In the genomic region with DNA sequence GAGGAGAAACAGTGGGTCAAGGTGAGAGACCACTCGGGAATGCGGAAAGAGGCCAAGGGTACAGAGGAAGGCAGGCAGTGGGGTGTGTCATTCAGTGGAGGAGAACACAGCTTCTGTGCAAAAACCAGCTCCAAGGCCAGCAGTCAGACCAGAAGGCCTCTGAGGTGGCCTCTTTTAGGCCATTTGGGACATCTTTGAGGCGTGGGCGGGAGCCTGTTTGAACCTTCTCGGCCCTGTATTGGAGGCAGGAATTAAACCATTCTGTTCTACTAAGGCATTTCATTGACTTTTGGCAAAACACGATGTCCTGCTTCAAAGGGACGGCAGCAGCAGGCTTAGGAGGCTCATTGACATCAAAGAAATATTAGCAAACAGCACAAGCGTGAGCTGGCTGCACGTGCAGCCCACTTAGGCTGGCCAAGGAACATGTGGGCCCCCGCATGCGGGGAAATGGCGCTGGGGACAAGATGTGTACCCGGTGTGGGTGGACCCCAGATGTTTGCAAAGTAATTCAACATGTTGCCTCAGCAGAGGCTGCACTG, we compare ENCODE assay signal across 10 mouse cellular contexts.
A peak's percentile ranks its signal among the peaks of the same experiment; 100 is the strongest.
DNase-seq lines count a peak whose midpoint lies in the region; ATAC-seq and TF ChIP-seq lines count a peak whose summit lies in the region.
"Had no signal": no experiment of that assay in that cellular context is flagged by ENCODE, and none has a peak within 500 bp of the region (broad histone marks: within the 10 kb centered on the region; RNA-seq: fewer than 3 reads in every experiment).

No protein-coding gene starts in this region.

- intact Hi-C loops in heart, postnatal 25 days (cut with DNase I) = no loop called here

- H3K9ac ChIP-seq in kidney, postnatal 0 days (ENCODE audit: low read depth, low read length) = no peak overlapping the region
- H3K9ac ChIP-seq in lung, embryonic 16.5 days (ENCODE audit: low read length) = 0 out of 2 replicates have a peak overlapping the region, but pooled peaks have one; percentile 36
- H3K9ac ChIP-seq: neural tube, embryonic 13.5 days had no signal

- no peaks in the 10 kb centered on the region for H3K9me3 ChIP-seq in kidney, postnatal 0 days (replicated peaks; ENCODE audit: low read length)
- H3K9me3 ChIP-seq in lung, embryonic 16.5 days (ENCODE audit: control insufficient read depth, low read length) = no peaks in the 10 kb centered on the region
- H3K9me3 ChIP-seq: neural tube, embryonic 13.5 days had no signal

- no peak overlapping the region for H3K4me3 ChIP-seq in kidney, postnatal 0 days (replicated peaks; ENCODE audit: low read depth, low read length)
- no peak overlapping the region for H3K4me3 ChIP-seq in lung, embryonic 16.5 days (ENCODE audit: low read length)
- H3K4me3 ChIP-seq in layer of hippocampus, adult 2 months = no peak overlapping the region
- H3K4me3 ChIP-seq: neural tube, embryonic 13.5 days had no signal

- H3K4me1 ChIP-seq in kidney, postnatal 0 days (replicated peaks; ENCODE audit: insufficient read depth, low read length) = peaks cover 9% of the 10 kb centered on the region; the same call in 1 of the 2 replicates
- peaks cover 29% of the 10 kb centered on the region for H3K4me1 ChIP-seq in lung, embryonic 16.5 days (replicated peaks; ENCODE audit: control insufficient read depth, insufficient read depth, low read length)

- DNase-seq in adrenal gland, adult 8-10 months = peak; percentile 61
- peak; percentile 56 for DNase-seq in adrenal gland, postnatal 14 days
- DNase-seq in kidney, postnatal 0 days (ENCODE audit: low spot score) = peak; percentile 41
- DNase-seq in layer of hippocampus, adult 2 months (ENCODE audit: low spot score in 2 of 2) = no peak
- DNase-seq in left cerebral cortex, adult 11 months (ENCODE audit: low spot score) = no peak
- DNase-seq in heart, postnatal 25 days (ENCODE audit: low spot score) = no peak
- DNase-seq: heart, postnatal 14 days; right cerebral cortex, postnatal 4 days had no signal

- no peaks in the 10 kb centered on the region for H3K36me3 ChIP-seq in kidney, postnatal 0 days (ENCODE audit: insufficient read depth, low read length)
- no peaks in the 10 kb centered on the region for H3K36me3 ChIP-seq in lung, embryonic 16.5 days (ENCODE audit: control insufficient read depth, insufficient read depth, low read length)
- H3K36me3 ChIP-seq: neural tube, embryonic 13.5 days had no signal

- WGBS in kidney, postnatal 0 days = 49% methylated on average over 13 of the region's 13 CpGs
- 39% methylated on average over 13 of the region's 13 CpGs for WGBS in lung, embryonic 16.5 days

- no peak overlapping the region for H3K4me2 ChIP-seq in kidney, postnatal 0 days (ENCODE audit: low read length)
- no peak overlapping the region for H3K4me2 ChIP-seq in lung, embryonic 16.5 days (ENCODE audit: low read depth, low read length)
- H3K4me2 ChIP-seq: neural tube, embryonic 13.5 days had no signal

- no peaks in the 10 kb centered on the region for H3K27me3 ChIP-seq in kidney, postnatal 0 days (ENCODE audit: insufficient read depth, low read length)
- H3K27me3 ChIP-seq in lung, embryonic 16.5 days (ENCODE audit: control insufficient read depth, insufficient read depth, low read depth, low read length) = no peaks in the 10 kb centered on the region

- peak; percentile 62 for ATAC-seq in kidney, postnatal 0 days (replicated peaks; ENCODE audit: low FRiP score, low read depth)
- peak; percentile 75 for ATAC-seq in lung, embryonic 16.5 days (ENCODE audit: low read depth)

- peak overlapping the region; percentile 43 for H3K27ac ChIP-seq in kidney, postnatal 0 days
- H3K27ac ChIP-seq in lung, embryonic 16.5 days (ENCODE audit: low read length) = peak overlapping the region; percentile 88
- no peak overlapping the region for H3K27ac ChIP-seq in layer of hippocampus, adult 2 months
- H3K27ac ChIP-seq: neural tube, embryonic 13.5 days had no signal

- no peak for TF ChIP-seq CTCF in kidney, postnatal 0 days (IDR thresholded peaks at IDR 0.05; ENCODE audit: low read depth)
- no peak for TF ChIP-seq CTCF in layer of hippocampus, adult 2 months (conservative IDR thresholded peaks at IDR 0.05)

Comparison
In these comparisons a context has a peak if more than half of its experiments do, and no peak if none do; other contexts are left out.
1. DNase-seq: peak in adrenal gland, adult 8-10 months (single experiment), adrenal gland, postnatal 14 days (single experiment) and kidney, postnatal 0 days (single experiment); none in layer of hippocampus, adult 2 months (0 of 2), left cerebral cortex, adult 11 months (single experiment) and heart, postnatal 25 days (single experiment).